Mouse (Mus musculus) T-helper 2 cell (primary cell): ENCODE measurements around the gene Ndufv1.

Source experiments
- in situ Hi-C: fragments of 300-600 bp; cut with MboI, MseI; formaldehyde crosslinking; loops from one replicate; pipeline ENCODE4 v1.15.1; 2025; ENCODE audit warnings: high pct_unique_total_duplicates

Gene Ndufv1

GRCm38 (mm10) chr19:4003641-4004040, 9.0 kb downstream of the Ndufv1 start:
- in situ Hi-C loops: no loop called here

GRCm38 (mm10) chr19:4003112-4003511, 9.5 kb downstream of the Ndufv1 start, which contains the start of gene Doc2g:
Doc2g (plus strand) TSS chr19:4003313.
- in situ Hi-C loops: no loop called here

- in situ Hi-C loops: no loop called here
Measured at GRCm38 (mm10) chr19:4001752-4002151, 10.9 kb downstream of the Ndufv1 start.

GRCm38 (mm10) chr19:4000949-4001525, 11.6 kb downstream of the Ndufv1 start:
- in situ Hi-C loops: no loop called here

- in situ Hi-C loops: no loop called here
Measured at GRCm38 (mm10) chr19:4000119-4000900, 12.3 kb downstream of the Ndufv1 start, which contains the start of the genes Nudt8 and Gm49405. Nudt8 (plus strand) TSS chr19:4000580. Gm49405 (plus strand) TSS chr19:4000626.

GRCm38 (mm10) chr19:3999121-3999730, 13.4 kb downstream of the Ndufv1 start:
- in situ Hi-C loops: no loop called here

GRCm38 (mm10) chr19:3998335-3998734, 14.3 kb downstream of the Ndufv1 start:
- in situ Hi-C loops: no loop called here

GRCm38 (mm10) chr19:3997231-3997630, 15.4 kb downstream of the Ndufv1 start:
- in situ Hi-C loops: no loop called here

GRCm38 (mm10) chr19:3996747-3997146, 15.9 kb downstream of the Ndufv1 start:
- in situ Hi-C loops: no loop called here

GRCm38 (mm10) chr19:3996106-3996505, 16.5 kb downstream of the Ndufv1 start:
- in situ Hi-C loops: no loop called here

GRCm38 (mm10) chr19:3995505-3995904, 17.1 kb downstream of the Ndufv1 start:
- in situ Hi-C loops: no loop called here

GRCm38 (mm10) chr19:3994932-3995331, 17.7 kb downstream of the Ndufv1 start:
- in situ Hi-C loops: no loop called here

GRCm38 (mm10) chr19:3992416-3992815, 20.2 kb downstream of the Ndufv1 start, which contains the start of gene Tbx10:
Tbx10 (plus strand) TSS chr19:3992752.
- in situ Hi-C loops: no loop called here

- in situ Hi-C loops: no loop called here
Measured at GRCm38 (mm10) chr19:3991966-3992365, 20.6 kb downstream of the Ndufv1 start.

- in situ Hi-C loops: no loop called here
Measured at GRCm38 (mm10) chr19:3991562-3991961, 21.0 kb downstream of the Ndufv1 start.

- in situ Hi-C loops: no loop called here
Measured at GRCm38 (mm10) chr19:3990804-3991203, 21.8 kb downstream of the Ndufv1 start.

GRCm38 (mm10) chr19:3988750-3989149, 23.9 kb downstream of the Ndufv1 start:
- in situ Hi-C loops: no loop called here

- in situ Hi-C loops: no loop called here
Measured at GRCm38 (mm10) chr19:3988066-3988465, 24.5 kb downstream of the Ndufv1 start.

GRCm38 (mm10) chr19:3986334-3986733, 26.3 kb downstream of the Ndufv1 start, which contains the start of gene Acy3:
Acy3 (plus strand) TSS chr19:3986570.
- in situ Hi-C loops: no loop called here

GRCm38 (mm10) chr19:3985261-3985681, 27.3 kb downstream of the Ndufv1 start:
- in situ Hi-C loops: no loop called here

- in situ Hi-C loops: no loop called here
Measured at GRCm38 (mm10) chr19:3983527-3984200, 28.9 kb downstream of the Ndufv1 start.

GRCm38 (mm10) chr19:3980917-3981316, 31.7 kb downstream of the Ndufv1 start:
- in situ Hi-C loops: no loop called here
